Mouse (Mus musculus) small intestine, adult 2 months (tissue): ENCODE measurements at regions not wholly inside any gene's neighbourhood (a gene's known extent, or its start where the extent isn't known, plus 50 kb on each side); places are given as distances from the start of the nearest gene placed in this dataset.

ENCODE experiments used
- CTCF ChIP-seq: fragments of 200-500 bp; IDR thresholded peaks from 2 replicates; pipeline ENCODE4 v1.5.1; 2012; ENCODE audit warnings: low read depth, mild to moderate bottlenecking, control low read depth, inconsistent platforms, low read length, moderate library complexity, mixed read lengths; ENCODE audit not compliant: insufficient replicate concordance, insufficient read length; ENCODE audit errors: extremely low read depth
- POLR2A ChIP-seq: fragments of 200-500 bp; IDR thresholded peaks from 2 replicates; pipeline ENCODE4 v1.6.1; 2012; ENCODE audit warnings: low read depth, mild to moderate bottlenecking, control low read depth, inconsistent platforms, low read length, moderate library complexity

- no peak for TF ChIP-seq CTCF
- no peak for TF ChIP-seq POLR2A
Observed at GRCm38 (mm10) chr19:59691541-59692096, 233.4 kb downstream of the Emx2 start.
